Mouse (Mus musculus) forebrain, embryonic 16.5 days (tissue): ENCODE measurements around the gene Hoxd1. TPM values are rescaled to one million over a fixed set of nuclear protein-coding genes. Genes with fewer than 3 reads are reported as not detected.

ENCODE experiments used
- ATAC-seq: fragments of 200-750 bp; cut with Nextera tagmentation; 2 replicates; pipeline ENCODE4 v1.8.0; 2017; ENCODE audit warnings: mild to moderate bottlenecking, moderate library complexity
- H3K27ac ChIP-seq: fragments of 300-500 bp; sonication (generic); 2 replicates; pipeline ENCODE4 v1.5.1; 2014; ENCODE audit warnings: low read length, control low read depth
- H3K27me3 ChIP-seq: fragments of 300-500 bp; sonication (generic); replicated peaks from 2 replicates; pipeline ENCODE4 v1.6.1; 2014; ENCODE audit warnings: low read length; ENCODE audit not compliant: control insufficient read depth, insufficient read depth
- H3K36me3 ChIP-seq: fragments of 300-500 bp; sonication (generic); 2 replicates; pipeline ENCODE4 v1.6.1; 2014; ENCODE audit not compliant: control insufficient read depth, insufficient read depth
- H3K4me1 ChIP-seq: fragments of 300-500 bp; sonication (generic); replicated peaks from 2 replicates; pipeline ENCODE4 v1.6.1; 2014; ENCODE audit warnings: low read length; ENCODE audit not compliant: control insufficient read depth, insufficient read depth
- H3K4me2 ChIP-seq: fragments of 300-500 bp; sonication (generic); 2 replicates; pipeline ENCODE4 v1.6.1; 2014; ENCODE audit warnings: mild to moderate bottlenecking, low read length, control low read depth
- H3K4me3 ChIP-seq: fragments of 300-500 bp; sonication (generic); replicated peaks from 2 replicates; pipeline ENCODE4 v1.5.1; 2014; ENCODE audit warnings: mild to moderate bottlenecking, low read length, control low read depth
- H3K9ac ChIP-seq: fragments of 300-500 bp; sonication (generic); replicated peaks from 2 replicates; pipeline ENCODE4 v1.6.1; 2014; ENCODE audit warnings: low read depth, low read length, control low read depth
- H3K9me3 ChIP-seq: fragments of 300-500 bp; sonication (generic); 2 replicates; pipeline ENCODE4 v1.6.1; 2016; ENCODE audit warnings: low read length; ENCODE audit not compliant: control insufficient read depth
- WGBS: fragments of 180-500 bp; shearing (Covaris S2); extraction: QIAGEN DNeasy Blood & Tissue Kit; methylation state at CpG from one replicate; pipeline ENCODE4 v1.1.7; 2014; 5-methylcytosine and 5-hydroxymethylcytosine counted together
- microRNA counts: library from miRNA; unstranded; fragments of <30 nt; microRNA quantifications from one replicate; lab custom pipeline; 2016
- microRNA-seq: library from miRNA; unstranded; fragments of <30 nt; microRNA quantifications from one replicate; pipeline ENCODE4, GENCODE M21; 2017
- polyA plus RNA-seq: library from polyadenylated mRNA; unstranded; fragments of >200 nt; fragmentation: Nextera tagmentation; extraction: Ambion mirVana; gene quantifications from 2 replicates; pipeline ENCODE4 v1.2.1, GENCODE M21; 2015

Gene Hoxd1
- polyA plus RNA-seq, 1 experiment from 2014 or later = not detected

GRCm38 (mm10) chr2:74795531-74795930 is 32.8 kb downstream of the Hoxd1 start:
- Histone ChIP-seq H3K4me1 (no peaks in the 10 kb centered on the region), H3K36me3 (no peaks in the 10 kb centered on the region), H3K9me3 (no peaks in the 10 kb centered on the region), H3K27ac (no peak overlapping the region), H3K9ac (no peak overlapping the region), H3K27me3 (no peaks in the 10 kb centered on the region), H3K4me2 (no peak overlapping the region), H3K4me3 (no peak overlapping the region)
- WGBS = 46% methylated on average over 7 of the region's 7 CpGs
- no peak for ATAC-seq

- Histone ChIP-seq H3K4me2 (no peak overlapping the region), H3K36me3 (no peaks in the 10 kb centered on the region), H3K4me1 (no peaks in the 10 kb centered on the region), H3K4me3 (no peak overlapping the region), H3K9me3 (no peaks in the 10 kb centered on the region), H3K27ac (no peak overlapping the region), H3K27me3 (no peaks in the 10 kb centered on the region), H3K9ac (no peak overlapping the region)
- ATAC-seq = no peak
- WGBS = 81% methylated on average over 5 of the region's 5 CpGs
Measured at GRCm38 (mm10) chr2:74808431-74808830, 45.7 kb downstream of the Hoxd1 start.

MicroRNAs within 50 kb of the gene (microRNA counts, 519-probe panel; counts per million panel counts)
- microRNA mmu-miR-10b (lab: Ali Mortazavi, UCI) = not detected

Small RNA genes lying within 50 kb of the gene (microRNA-seq; reads per million reads assigned to microRNA genes)
- gene Mir10b = 285 reads per million, percentile 67 among the genes with 10 or more reads in this experiment

Other genes starting within 250 kb of the Hoxd1 start
- gene Lnpk, start 183.5 kb upstream of the Hoxd1 start, polyA plus RNA-seq = 50.1 and 53.4 TPM in 2 replicates
- 0.07 TPM in 1 of 2 replicates, not detected in the other for gene Evx2, start 103.4 kb upstream of the Hoxd1 start, polyA plus RNA-seq
- 0.10 TPM in 1 of 2 replicates, not detected in the other for gene Hoxd13, start 94.7 kb upstream of the Hoxd1 start, polyA plus RNA-seq
- gene Hoxd12, start 88.0 kb upstream of the Hoxd1 start, polyA plus RNA-seq = not detected in 2 replicates
- gene Hoxd11, start 83.4 kb upstream of the Hoxd1 start, polyA plus RNA-seq = not detected in 2 replicates
- gene Hoxd10, start 71.1 kb upstream of the Hoxd1 start, polyA plus RNA-seq = not detected in 2 replicates
- gene Hoxd9, start 65.3 kb upstream of the Hoxd1 start, polyA plus RNA-seq = not detected in 2 replicates
- not detected in 2 replicates for gene Hoxd8, start 58.4 kb upstream of the Hoxd1 start, polyA plus RNA-seq
- gene Hoxd3, start 51.1 kb upstream of the Hoxd1 start, polyA plus RNA-seq = not detected in 2 replicates
- gene Hoxd4, start 51.1 kb upstream of the Hoxd1 start, polyA plus RNA-seq = not detected in 2 replicates
- not detected in 2 replicates for gene Gm28230, start 36.3 kb upstream of the Hoxd1 start, polyA plus RNA-seq
- gene Mtx2, start 62.8 kb downstream of the Hoxd1 start, polyA plus RNA-seq = 125 and 135 TPM in 2 replicates